Mouse (Mus musculus) NIH3T3 (cell line): Measurements from ENCODE around the gene Paox.
"Not testable (repeated sequence)": the region's sequence is repeated elsewhere in the genome, so short reads cannot be mapped to it uniquely, and the experiment has no call there.

ENCODE experiments used
- DNase-seq: peaks from one replicate; pipeline ENCODE4 v3.0.0-alpha.2; 2012; ENCODE audit warnings: low read depth

Paox gene

GRCm38 (mm10) chr7:140121338-140121910, 5.8 kb downstream of the Paox start:
- DNase-seq: peak; percentile 45

- peak; percentile 34 for DNase-seq
Measured at GRCm38 (mm10) chr7:140122765-140123164, 7.2 kb downstream of the Paox start.

DNA sequence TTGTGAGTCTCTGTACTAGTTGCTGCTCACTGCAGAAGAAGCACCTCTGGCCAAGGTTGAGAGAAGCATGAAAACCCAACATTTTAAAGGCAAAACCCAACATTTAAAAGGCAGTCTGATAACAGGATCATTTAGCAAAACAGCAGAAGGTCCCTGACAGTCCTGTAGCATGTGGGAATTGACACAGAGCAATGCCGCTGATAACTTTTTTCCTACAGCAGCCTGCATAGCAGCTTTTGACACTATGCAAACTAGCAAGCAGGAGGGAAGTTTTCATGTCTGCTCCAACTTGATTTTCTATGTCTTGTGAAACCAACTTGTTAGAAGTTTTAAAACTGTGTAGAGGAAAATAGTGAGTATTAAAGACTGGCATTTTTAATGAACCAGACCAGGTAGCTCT, 8.8 kb downstream of the Paox start:
- DNase-seq: no peak

DNA sequence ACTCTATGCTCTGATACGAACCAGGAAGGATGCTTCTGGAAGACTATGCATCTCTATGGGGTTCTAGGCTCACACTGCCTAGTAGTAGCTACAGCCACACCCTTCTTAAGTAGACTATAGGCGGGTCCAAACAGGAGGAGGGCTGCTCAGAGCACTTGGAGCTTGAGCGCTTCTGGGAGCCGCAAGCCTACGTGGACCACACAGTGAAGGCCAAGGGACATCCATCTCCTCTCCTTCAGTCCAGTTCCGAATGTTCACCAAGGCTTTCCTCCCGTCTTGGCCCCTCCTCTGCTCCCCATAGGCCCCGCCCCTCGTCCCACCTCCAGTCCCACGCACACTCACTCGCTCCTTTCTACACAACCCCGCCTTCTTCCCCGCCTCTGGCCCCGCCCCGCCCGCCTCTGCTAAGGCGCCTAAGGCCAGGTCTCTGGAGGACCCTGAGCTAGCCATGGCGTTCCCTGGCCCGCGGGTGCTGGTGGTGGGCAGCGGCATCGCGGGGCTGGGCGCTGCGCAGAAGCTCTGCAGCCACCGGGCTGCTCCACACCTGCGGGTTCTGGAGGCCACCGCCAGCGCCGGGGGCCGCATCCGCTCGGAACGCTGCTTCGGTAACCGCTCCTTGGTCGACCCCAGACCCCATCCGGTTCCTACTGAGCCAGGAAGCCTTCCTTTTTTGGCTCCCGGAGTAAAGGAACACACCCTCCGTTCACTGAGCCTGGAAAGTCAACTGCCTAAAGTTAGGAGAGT, 9.9 kb downstream of the Paox start:
- DNase-seq: peak; percentile 94

- DNase-seq: no peak
Measured at GRCm38 (mm10) chr7:140126022-140126350, 10.4 kb downstream of the Paox start.

- DNase-seq: no peak
Measured at GRCm38 (mm10) chr7:140126934-140127333, 11.3 kb downstream of the Paox start.

DNA sequence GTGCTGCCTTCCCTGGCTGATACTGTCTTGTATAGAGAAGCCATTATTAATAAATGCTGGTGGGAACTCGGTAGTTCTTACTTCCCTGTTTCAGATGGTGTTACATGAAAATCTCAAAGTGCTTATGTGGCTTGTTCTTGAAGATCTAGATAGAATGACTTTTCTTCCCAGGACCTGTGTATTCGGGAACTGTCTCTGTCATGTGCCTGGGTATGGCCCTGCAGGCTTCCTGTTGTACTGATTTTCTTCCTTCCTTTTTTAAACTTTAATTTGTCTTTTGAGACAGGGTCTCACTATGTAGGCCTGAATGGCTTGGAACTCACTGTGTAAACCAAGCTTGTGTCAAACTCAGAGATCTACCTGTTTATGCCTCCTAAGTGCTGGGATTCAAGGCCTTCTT, 12.3 kb downstream of the Paox start:
- DNase-seq: no peak

DNA sequence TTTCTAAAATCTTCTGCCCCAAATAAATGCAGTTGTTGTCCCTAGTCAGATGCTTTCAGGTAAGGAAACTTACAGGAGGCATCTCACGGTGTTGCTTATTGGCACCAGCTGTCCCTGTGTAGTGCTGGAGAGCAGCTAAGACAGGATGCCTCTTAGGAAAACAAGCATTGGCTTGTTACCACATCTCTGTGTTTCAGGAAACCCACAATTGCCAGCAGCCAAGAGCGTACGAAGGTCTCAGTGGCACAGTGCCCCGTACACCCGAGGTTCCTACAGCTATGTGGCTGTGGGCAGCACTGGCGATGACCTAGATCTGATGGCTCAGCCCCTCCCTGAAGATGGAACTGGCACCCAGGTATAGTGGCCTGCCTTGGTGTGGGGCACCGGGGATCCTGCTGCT, 16.6 kb downstream of the Paox start:
- DNase-seq: not testable (repeated sequence)

GRCm38 (mm10) chr7:140134033-140134432, 18.4 kb downstream of the Paox start:
- not testable (repeated sequence) for DNase-seq

- no peak for DNase-seq
Measured at GRCm38 (mm10) chr7:140135106-140135770, 19.6 kb downstream of the Paox start.

- DNase-seq: peak; percentile 96
Measured at GRCm38 (mm10) chr7:140137135-140138020, 21.8 kb downstream of the Paox start, which contains the start of gene Mtg1. Gene Mtg1, plus strand, starts transcription at chr7:140137564.

GRCm38 (mm10) chr7:140138021-140138310, 22.4 kb downstream of the Paox start:
- no peak for DNase-seq

- peak; percentile 86 for DNase-seq
Measured at GRCm38 (mm10) chr7:140141350-140141749, 25.8 kb downstream of the Paox start.

DNA sequence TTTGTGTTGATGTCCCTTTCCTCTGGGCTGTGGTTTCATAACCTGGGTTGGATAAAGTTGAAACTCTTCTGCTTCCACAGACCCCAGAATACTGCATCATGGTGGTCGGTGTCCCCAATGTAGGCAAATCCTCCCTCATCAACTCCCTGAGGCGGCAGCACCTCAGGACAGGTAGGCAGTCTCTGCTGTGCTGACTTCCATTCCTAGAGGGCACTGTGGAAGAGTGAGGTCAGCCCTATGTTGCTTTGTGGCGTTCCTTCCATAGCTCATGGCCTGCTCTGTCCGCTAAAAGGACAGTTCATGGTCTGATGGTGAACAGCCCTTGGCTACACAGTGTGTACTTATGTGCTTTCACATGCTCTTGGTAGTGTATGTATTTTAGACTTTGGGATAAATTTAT, 29.0 kb downstream of the Paox start:
- DNase-seq: no peak

DNA sequence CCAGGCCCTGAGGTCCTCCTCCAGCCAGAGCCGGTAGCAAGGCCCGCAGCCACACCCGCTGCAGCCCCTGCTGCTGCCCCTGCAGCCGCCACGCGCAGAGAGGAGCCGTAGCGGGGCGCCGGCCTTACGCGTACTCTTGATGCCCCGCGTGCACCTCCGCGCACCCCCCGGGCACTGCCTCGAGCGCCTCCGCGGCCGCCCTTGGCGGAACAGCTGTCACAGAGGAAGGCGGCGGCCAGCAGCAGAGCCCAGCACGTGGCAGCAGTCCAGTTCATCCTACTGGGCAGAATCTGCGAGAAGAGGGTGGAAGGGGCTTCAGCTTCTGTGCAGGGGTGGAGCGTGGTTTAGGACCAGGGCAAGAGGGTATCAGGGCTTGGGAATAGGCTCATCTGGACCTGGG, 37.8 kb downstream of the Paox start:
- DNase-seq: no peak

GRCm38 (mm10) chr7:140153829-140154217, 38.2 kb downstream of the Paox start:
- no peak for DNase-seq

DNA sequence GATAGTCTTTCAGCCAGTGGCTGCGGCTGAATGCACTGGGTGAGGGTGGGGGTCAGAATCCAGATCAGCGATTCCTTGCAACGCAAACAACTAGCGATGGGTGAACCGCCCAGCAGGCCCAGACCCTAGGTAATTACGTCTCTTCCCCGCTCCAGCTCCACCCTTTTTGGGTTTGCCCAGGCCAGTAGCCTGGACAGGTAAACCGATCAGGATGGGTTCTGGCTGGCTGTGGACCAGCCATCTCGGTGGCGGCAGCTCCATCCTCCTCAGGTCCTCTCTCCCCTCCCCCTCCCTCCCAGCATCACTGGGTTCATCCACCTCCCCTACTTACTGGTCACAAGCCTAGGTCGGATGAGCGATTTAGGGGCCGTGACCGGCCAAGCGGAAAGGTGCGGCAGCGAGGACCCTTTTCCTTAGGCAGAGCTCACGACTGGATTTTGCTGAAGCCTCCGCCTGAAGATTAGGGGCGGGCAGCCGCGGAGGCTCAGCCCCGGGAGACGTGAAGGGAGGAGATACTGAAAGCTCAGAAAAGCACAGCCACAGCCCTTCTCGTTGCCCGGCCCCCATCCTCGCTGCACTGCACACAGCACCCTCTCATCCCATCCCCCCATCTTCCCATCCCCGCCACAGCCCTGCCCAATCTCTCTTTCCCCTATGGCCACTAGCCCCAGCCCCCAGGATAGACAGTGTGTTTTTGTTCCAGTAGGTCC, 38.8 kb downstream of the Paox start, which contains the start of gene Sprn:
Sprn (minus strand) TSS at position 660 of the 710 bp plus-strand sequence.
- no peak for DNase-seq

GRCm38 (mm10) chr7:140160363-140160762, 44.8 kb downstream of the Paox start:
- no peak for DNase-seq

- DNase-seq: no peak
Measured at GRCm38 (mm10) chr7:140164664-140165063, 49.1 kb downstream of the Paox start, which contains the start of gene Olfr522. Gene Olfr522, minus strand, starts transcription at chr7:140164764.

- no peak for DNase-seq
Measured at GRCm38 (mm10) chr7:140167950-140168349, 52.4 kb downstream of the Paox start.

DNA sequence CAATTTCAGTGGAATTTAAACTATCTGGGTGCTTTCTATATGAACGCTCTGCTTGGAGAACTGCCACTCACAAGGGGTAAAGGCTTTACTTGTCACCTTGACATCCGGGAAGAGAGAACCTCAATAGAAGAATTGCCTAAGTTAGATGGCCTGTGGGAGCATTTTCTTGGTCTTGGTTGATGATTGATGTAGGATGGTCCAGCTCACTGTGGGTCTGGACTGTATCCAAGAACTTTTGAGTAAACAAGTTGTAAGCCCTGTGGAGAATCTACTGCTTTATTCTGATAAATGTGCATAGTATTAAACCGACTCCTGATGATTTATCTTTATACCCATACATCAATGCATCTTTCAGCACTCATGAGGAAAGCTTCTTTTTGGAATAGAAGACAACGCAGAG, 53.8 kb downstream of the Paox start:
- peak; percentile 48 for DNase-seq

DNA sequence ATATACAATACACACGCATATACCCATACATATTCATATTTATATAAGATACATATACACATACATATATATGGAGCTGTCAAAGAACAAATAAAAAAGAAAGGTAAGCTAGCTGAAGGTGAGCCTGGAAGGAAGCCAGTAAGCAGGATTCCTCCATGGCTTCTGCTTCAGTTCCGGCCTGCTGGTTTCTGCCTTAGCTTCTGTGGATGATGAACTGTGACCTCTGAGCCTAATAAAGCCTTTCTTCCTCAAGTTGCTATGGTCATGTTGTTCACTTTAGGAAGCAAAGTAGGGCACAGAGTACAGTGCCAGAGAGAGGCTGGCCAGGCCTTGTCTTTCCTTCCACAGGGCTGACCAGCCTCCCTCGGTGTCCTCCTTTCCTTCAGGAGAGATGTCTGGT, 55.3 kb downstream of the Paox start:
- DNase-seq: no peak
